Mouse (Mus musculus): ENCODE results near the gene Wwox. TPM values are rescaled to one million over a fixed set of nuclear protein-coding genes. Genes with fewer than 3 reads are reported as not detected.
A peak's percentile ranks its signal among the peaks of the same experiment; 100 is the strongest.

Gene Wwox
- polyA plus RNA-seq, 1 experiment from 2014 or later, result 10.4 TPM

GRCm38 (mm10) chr8:114941644-114942043 is 502.2 kb downstream of the Wwox start:
- no peaks in the 10 kb centered on the region for H3K9me3 ChIP-seq (replicated peaks)
- no peak overlapping the region for H3K4me3 ChIP-seq
- H3K4me1 ChIP-seq (replicated peaks), result peaks cover 7% of the 10 kb centered on the region; the same call in 1 of the 2 replicates
- no peak for ATAC-seq (ENCODE audit: insufficient number of reproducible peaks, low FRiP score)
- no peaks in the 10 kb centered on the region for H3K27me3 ChIP-seq (replicated peaks)
- H3K4me2 ChIP-seq, result no peak overlapping the region
- 59% methylated on average over 9 of the region's 9 CpGs for WGBS
- H3K36me3 ChIP-seq, result no peaks in the 10 kb centered on the region
- no peak overlapping the region for H3K9ac ChIP-seq
- H3K27ac ChIP-seq (ENCODE audit: poor library complexity, severe bottlenecking), result no peak overlapping the region

- no peaks in the 10 kb centered on the region for H3K4me1 ChIP-seq (replicated peaks)
- H3K9ac ChIP-seq, result no peak overlapping the region
- H3K36me3 ChIP-seq, result no peaks in the 10 kb centered on the region
- no peaks in the 10 kb centered on the region for H3K27me3 ChIP-seq (replicated peaks)
- no peak for ATAC-seq (ENCODE audit: insufficient number of reproducible peaks, low FRiP score)
- no peak overlapping the region for H3K27ac ChIP-seq (ENCODE audit: poor library complexity, severe bottlenecking)
- no peaks in the 10 kb centered on the region for H3K9me3 ChIP-seq (replicated peaks)
- H3K4me3 ChIP-seq, result no peak overlapping the region
- 72% methylated on average over 6 of the region's 6 CpGs for WGBS
- no peak overlapping the region for H3K4me2 ChIP-seq
Observed at GRCm38 (mm10) chr8:114947921-114948320, 508.5 kb downstream of the Wwox start.

- Histone ChIP-seq H3K9me3 (replicated peaks) (0 out of 2 replicates have a peak, but pooled peaks cover 3% of the 10 kb centered on the region), H3K4me3 (no peak overlapping the region), H3K9ac (no peak overlapping the region), H3K36me3 (no peaks in the 10 kb centered on the region), H3K4me2 (no peak overlapping the region), H3K27ac (ENCODE audit: poor library complexity, severe bottlenecking) (no peak overlapping the region), H3K4me1 (replicated peaks) (peaks cover 4% of the 10 kb centered on the region), H3K27me3 (replicated peaks) (no peaks in the 10 kb centered on the region)
- WGBS, result 80% methylated on average over 8 of the region's 8 CpGs
- ATAC-seq (ENCODE audit: insufficient number of reproducible peaks, low FRiP score), result no peak
Observed at GRCm38 (mm10) chr8:114956377-114957168, 517.1 kb downstream of the Wwox start.

DNA sequence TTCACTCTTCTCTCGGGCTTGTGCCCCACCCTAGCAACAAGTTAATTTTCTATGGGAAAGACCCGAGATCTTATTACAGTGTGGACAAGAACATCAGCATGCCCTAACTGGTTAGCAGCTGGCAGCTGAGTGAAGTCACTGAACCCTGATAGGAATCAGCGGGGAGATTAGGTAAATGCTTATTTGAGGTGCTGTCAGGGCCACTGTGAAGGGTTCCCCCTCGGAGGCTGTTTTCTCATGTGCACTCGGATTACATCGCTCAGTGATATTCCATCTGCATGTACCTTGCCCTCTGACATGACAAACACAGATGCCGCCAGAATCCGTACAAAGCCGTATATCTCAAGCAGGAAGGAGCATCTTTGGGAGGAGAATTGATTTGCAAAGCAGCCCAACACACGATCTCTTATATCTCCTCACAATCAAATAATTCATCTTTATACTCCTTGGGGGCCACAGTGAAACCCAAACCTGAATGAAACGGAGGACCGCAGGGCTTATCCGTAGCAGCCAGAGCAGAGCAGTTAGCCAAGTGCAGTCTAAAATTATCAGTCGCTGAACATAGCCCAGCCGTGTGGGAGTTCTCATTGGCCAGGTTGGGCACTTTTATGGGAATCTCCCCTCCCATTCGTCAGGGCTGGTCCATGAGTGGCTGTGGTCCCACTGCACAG is 519.1 kb downstream of the Wwox start:
- WGBS, result 72% methylated on average over 16 of the region's 16 CpGs
- peaks cover 4% of the 10 kb centered on the region for H3K4me1 ChIP-seq (replicated peaks)

DNA sequence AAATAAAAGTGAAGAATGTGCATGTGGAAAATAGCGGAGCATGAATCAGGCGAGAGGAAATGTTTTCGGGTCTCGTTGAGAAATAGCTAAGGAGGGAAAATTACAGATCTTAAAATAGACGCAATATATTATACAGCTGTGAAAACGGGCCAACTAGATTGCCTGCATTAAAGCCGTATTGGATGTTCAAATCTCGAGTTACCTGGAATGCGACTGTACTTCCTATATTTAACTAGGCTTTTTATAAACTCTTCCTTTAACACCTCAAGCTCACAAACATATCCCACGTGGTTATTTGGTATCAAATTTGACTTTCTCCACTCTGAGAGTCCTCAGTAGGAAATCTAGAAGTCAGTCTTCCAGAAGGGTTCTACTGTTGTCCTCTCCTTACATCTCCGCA is 520.0 kb downstream of the Wwox start:
- peaks cover 4% of the 10 kb centered on the region for H3K4me1 ChIP-seq (replicated peaks)
- no peaks in the 10 kb centered on the region for H3K36me3 ChIP-seq
- no peak overlapping the region for H3K4me3 ChIP-seq
- ATAC-seq (ENCODE audit: insufficient number of reproducible peaks, low FRiP score), result no peak
- no peaks in the 10 kb centered on the region for H3K27me3 ChIP-seq (replicated peaks)
- H3K27ac ChIP-seq (ENCODE audit: poor library complexity, severe bottlenecking), result no peak overlapping the region
- no peak overlapping the region for H3K4me2 ChIP-seq
- peaks cover 6% of the 10 kb centered on the region; the same call in 1 of the 2 replicates for H3K9me3 ChIP-seq (replicated peaks)
- 85% methylated on average over 11 of the region's 11 CpGs for WGBS
- H3K9ac ChIP-seq, result no peak overlapping the region

More for the DNA sequence above, 519.1 kb downstream of the Wwox start:
- Histone ChIP-seq H3K27ac (ENCODE audit: poor library complexity, severe bottlenecking) (no peak overlapping the region), H3K9me3 (replicated peaks) (0 out of 2 replicates have a peak, but pooled peaks cover 3% of the 10 kb centered on the region), H3K27me3 (replicated peaks) (no peaks in the 10 kb centered on the region), H3K36me3 (no peaks in the 10 kb centered on the region), H3K4me2 (no peak overlapping the region), H3K4me3 (no peak overlapping the region), H3K9ac (no peak overlapping the region)
- ATAC-seq (ENCODE audit: insufficient number of reproducible peaks, low FRiP score), result no peak

- H3K9ac ChIP-seq, result no peak overlapping the region
- ATAC-seq (ENCODE audit: insufficient number of reproducible peaks, low FRiP score), result no peak
- H3K4me1 ChIP-seq (replicated peaks), result peaks cover 4% of the 10 kb centered on the region; the same call in 1 of the 2 replicates
- peaks cover 11% of the 10 kb centered on the region; the same call in 1 of the 2 replicates for H3K9me3 ChIP-seq (replicated peaks)
- WGBS, result 42% methylated on average over 1 of the region's 1 CpGs
- no peak overlapping the region for H3K27ac ChIP-seq (ENCODE audit: poor library complexity, severe bottlenecking)
- H3K4me2 ChIP-seq, result no peak overlapping the region
- H3K36me3 ChIP-seq, result no peaks in the 10 kb centered on the region
- no peak overlapping the region for H3K4me3 ChIP-seq
- H3K27me3 ChIP-seq (replicated peaks), result no peaks in the 10 kb centered on the region
Observed at GRCm38 (mm10) chr8:114962494-114962893, 523.0 kb downstream of the Wwox start.

- Histone ChIP-seq H3K36me3 (no peaks in the 10 kb centered on the region), H3K9me3 (replicated peaks) (peaks cover 11% of the 10 kb centered on the region; the same call in 1 of the 2 replicates), H3K4me3 (no peak overlapping the region), H3K27me3 (replicated peaks) (no peaks in the 10 kb centered on the region), H3K9ac (no peak overlapping the region), H3K4me1 (replicated peaks) (peaks cover 4% of the 10 kb centered on the region; the same call in 1 of the 2 replicates), H3K27ac (ENCODE audit: poor library complexity, severe bottlenecking) (no peak overlapping the region), H3K4me2 (no peak overlapping the region)
- WGBS, result 84% methylated on average over 4 of the region's 4 CpGs
- no peak for ATAC-seq (ENCODE audit: insufficient number of reproducible peaks, low FRiP score)
Observed at GRCm38 (mm10) chr8:114963282-114963681, 523.8 kb downstream of the Wwox start.

DNA sequence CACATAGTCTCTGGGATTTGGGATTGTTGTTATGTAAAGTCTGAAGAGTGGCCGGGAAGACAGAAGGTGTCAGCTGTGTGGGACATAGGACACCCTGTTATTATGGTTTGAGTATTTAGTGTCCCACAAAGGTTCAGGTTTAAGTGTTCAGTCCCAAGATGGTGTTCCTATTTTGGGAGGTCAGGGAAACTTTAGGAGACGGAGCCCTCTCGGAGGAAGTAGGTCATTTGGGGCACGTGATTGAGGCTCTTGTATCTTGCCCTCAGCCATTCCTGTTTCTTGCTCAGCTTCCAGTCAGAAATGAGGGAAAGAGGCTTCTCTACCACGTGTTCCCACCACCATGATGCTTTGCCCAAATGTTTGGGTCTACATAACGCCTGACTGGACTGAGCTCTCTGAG is 524.8 kb downstream of the Wwox start:
- ATAC-seq (ENCODE audit: insufficient number of reproducible peaks, low FRiP score), result no peak
- no peak overlapping the region for H3K9ac ChIP-seq
- H3K27ac ChIP-seq (ENCODE audit: poor library complexity, severe bottlenecking), result no peak overlapping the region
- WGBS, result 83% methylated on average over 6 of the region's 6 CpGs
- H3K9me3 ChIP-seq (replicated peaks), result peaks cover 13% of the 10 kb centered on the region; the same call in 1 of the 2 replicates
- no peak overlapping the region for H3K4me3 ChIP-seq
- no peak overlapping the region for H3K4me2 ChIP-seq
- H3K36me3 ChIP-seq, result no peaks in the 10 kb centered on the region
- no peaks in the 10 kb centered on the region for H3K4me1 ChIP-seq (replicated peaks)
- H3K27me3 ChIP-seq (replicated peaks), result no peaks in the 10 kb centered on the region

GRCm38 (mm10) chr8:114968842-114969241 is 529.4 kb downstream of the Wwox start:
- Histone ChIP-seq H3K36me3 (no peaks in the 10 kb centered on the region), H3K27ac (ENCODE audit: poor library complexity, severe bottlenecking) (no peak overlapping the region), H3K4me1 (replicated peaks) (peaks cover 16% of the 10 kb centered on the region), H3K27me3 (replicated peaks) (no peaks in the 10 kb centered on the region), H3K9ac (no peak overlapping the region), H3K9me3 (replicated peaks) (peaks cover 13% of the 10 kb centered on the region; the same call in 1 of the 2 replicates), H3K4me2 (no peak overlapping the region), H3K4me3 (no peak overlapping the region)
- 82% methylated on average over 4 of the region's 4 CpGs for WGBS
- no peak for ATAC-seq (ENCODE audit: insufficient number of reproducible peaks, low FRiP score)

DNA sequence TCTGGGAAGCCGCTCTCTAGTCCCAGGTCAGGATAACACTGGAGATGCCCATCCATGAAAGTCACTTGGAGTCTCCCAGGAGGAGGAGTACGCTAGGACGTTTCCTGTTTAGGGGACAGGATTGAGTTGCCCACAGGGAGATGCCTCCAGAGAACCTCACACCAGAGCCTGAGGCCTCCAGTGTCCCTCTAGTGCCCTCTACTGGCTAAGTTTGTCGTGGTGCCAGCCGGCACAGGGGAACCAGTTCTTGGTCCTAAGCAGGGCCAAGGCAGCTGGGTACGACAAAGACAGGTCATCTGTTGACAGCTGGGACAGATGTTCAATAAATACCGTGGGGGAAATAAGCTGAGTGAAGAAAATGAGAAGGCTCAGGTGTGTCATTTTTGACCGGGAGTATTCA is 531.9 kb downstream of the Wwox start:
- peak; percentile 58 for ATAC-seq (ENCODE audit: insufficient number of reproducible peaks, low FRiP score)
- Histone ChIP-seq H3K9ac (no peak overlapping the region), H3K27ac (ENCODE audit: poor library complexity, severe bottlenecking) (no peak overlapping the region), H3K4me1 (replicated peaks) (peaks cover 28% of the 10 kb centered on the region), H3K9me3 (replicated peaks) (peaks cover 8% of the 10 kb centered on the region; the same call in 1 of the 2 replicates), H3K36me3 (no peaks in the 10 kb centered on the region), H3K27me3 (replicated peaks) (no peaks in the 10 kb centered on the region), H3K4me3 (no peak overlapping the region), H3K4me2 (no peak overlapping the region)
- 41% methylated on average over 8 of the region's 8 CpGs for WGBS

DNA sequence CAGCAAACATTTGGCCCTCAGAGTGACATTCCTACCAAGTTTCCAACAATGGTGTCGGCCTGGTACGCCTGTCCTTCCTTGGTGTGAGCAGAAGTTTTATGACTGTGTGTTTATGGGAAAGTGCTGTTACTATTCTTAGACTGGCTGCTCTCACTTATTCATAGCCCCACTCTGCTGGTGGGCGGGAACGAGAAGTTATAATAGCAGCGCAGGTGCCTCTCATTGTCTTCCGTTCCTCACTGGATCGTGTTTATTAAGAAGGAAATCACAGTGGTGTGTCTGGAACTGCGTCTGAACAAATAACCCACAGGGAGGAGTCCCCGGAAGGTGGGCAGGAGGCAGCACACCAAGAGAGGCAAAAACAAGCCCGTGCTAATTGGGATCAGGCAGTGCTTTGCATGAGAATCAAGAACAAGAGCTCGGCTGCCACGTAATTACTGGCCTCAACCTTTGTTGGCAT is 533.6 kb downstream of the Wwox start:
- H3K4me1 ChIP-seq (replicated peaks), result peaks cover 33% of the 10 kb centered on the region
- no peaks in the 10 kb centered on the region for H3K27me3 ChIP-seq (replicated peaks)
- H3K4me3 ChIP-seq, result no peak overlapping the region; the same call in 1 of the 2 replicates
- H3K4me2 ChIP-seq, result peak overlapping the region; percentile 54
- H3K9me3 ChIP-seq (replicated peaks), result peaks cover 7% of the 10 kb centered on the region; the same call in 1 of the 2 replicates
- H3K36me3 ChIP-seq, result no peaks in the 10 kb centered on the region
- no peak for ATAC-seq (ENCODE audit: insufficient number of reproducible peaks, low FRiP score)
- 36% methylated on average over 12 of the region's 12 CpGs for WGBS
- H3K27ac ChIP-seq (ENCODE audit: poor library complexity, severe bottlenecking), result peak overlapping the region; percentile 75
- H3K9ac ChIP-seq, result no peak overlapping the region
